Mouse (Mus musculus) MEL (cell line): ENCODE measurements around the gene Aurkaip1. TPM values are rescaled to one million over a fixed set of nuclear protein-coding genes. Genes with fewer than 3 reads are reported as not detected.

Experiments
- DNase-seq: peaks from one replicate; pipeline ENCODE4 v3.0.0; 2011; ENCODE audit warnings: low read depth, low spot score
- H3K27ac ChIP-seq: 2 replicates; pipeline ENCODE4 v1.5.1; 2012; ENCODE audit warnings: low read depth, mild to moderate bottlenecking, control low read depth, low read length, moderate library complexity; ENCODE audit not compliant: control insufficient read depth
- H3K27me3 ChIP-seq, 2 experiments: fragments of 150-350 bp in 1 of 2; sonication (generic) in 1 of 2; 2 replicates each; pipeline ENCODE4 v1.6.1; 2012; ENCODE audit warnings: low read length in 2 of 2, mild to moderate bottlenecking in 2 of 2, improper control_type of control experiment in 1 of 2, moderate library complexity in 1 of 2; ENCODE audit not compliant: insufficient read depth in 2 of 2, control insufficient read depth in 1 of 2
- H3K36me3 ChIP-seq, 2 experiments: 2 replicates each; pipeline ENCODE4 v1.6.1; 2012 to 2014; ENCODE audit warnings: low read length in 2 of 2, improper control_type of control experiment in 1 of 2, inconsistent platforms in 1 of 2, mild to moderate bottlenecking in 1 of 2; ENCODE audit not compliant: insufficient read depth in 2 of 2, control insufficient read depth in 1 of 2
- H3K4me1 ChIP-seq, 2 experiments: fragments of 150-350 bp in 1 of 2; sonication (generic) in 1 of 2; 2 replicates each; pipeline ENCODE4 v1.6.1; 2012; ENCODE audit warnings: low read length in 2 of 2, improper control_type of control experiment in 1 of 2, mild to moderate bottlenecking in 1 of 2; ENCODE audit not compliant: insufficient read depth in 2 of 2, control insufficient read depth in 1 of 2
- H3K4me3 ChIP-seq, 2 experiments: fragments of 150-350 bp in 1 of 2; sonication (generic) in 1 of 2; 2 replicates each; pipeline ENCODE4 v1.5.1; 2012; ENCODE audit warnings: low read depth in 2 of 2, low read length in 2 of 2, mild to moderate bottlenecking in 2 of 2, moderate library complexity in 2 of 2, control low read depth in 1 of 2, improper control_type of control experiment in 1 of 2; ENCODE audit not compliant: control insufficient read depth in 1 of 2, insufficient read depth in 1 of 2
- H3K79me2 ChIP-seq: 2 replicates; pipeline ENCODE4 v1.6.1; 2012; ENCODE audit warnings: mild to moderate bottlenecking, low read length, moderate library complexity; ENCODE audit not compliant: control insufficient read depth, poor library complexity, insufficient read depth
- H3K9ac ChIP-seq: 2 replicates; pipeline ENCODE4 v1.6.1; 2012; ENCODE audit warnings: low read depth, mild to moderate bottlenecking, control low read depth, low read length, moderate library complexity; ENCODE audit not compliant: control insufficient read depth, poor library complexity, severe bottlenecking
- H3K9me3 ChIP-seq: fragments of 150-350 bp; sonication (generic); replicated peaks from 2 replicates; pipeline ENCODE4 v1.6.1; 2012; ENCODE audit warnings: mild to moderate bottlenecking, low read length, improper control_type of control experiment, moderate library complexity; ENCODE audit not compliant: insufficient read depth
- CHD1 ChIP-seq: IDR thresholded peaks from 2 replicates; pipeline ENCODE4 v1.6.1; 2012; ENCODE audit warnings: low read depth, mild to moderate bottlenecking, inconsistent platforms, low read length, improper control_type of control experiment
- EP300 ChIP-seq, 2 experiments: IDR thresholded peaks; 2 replicates each; pipeline ENCODE4 v1.6.1; 2011; ENCODE audit warnings: improper control_type of control experiment in 2 of 2, low read length in 2 of 2, low read depth in 1 of 2, mild to moderate bottlenecking in 1 of 2
- ETS1 ChIP-seq: IDR thresholded peaks from 2 replicates; pipeline ENCODE4 v1.6.1; 2012; ENCODE audit warnings: low read depth, mild to moderate bottlenecking, inconsistent platforms, low read length, improper control_type of control experiment, moderate library complexity
- GABPA ChIP-seq: IDR thresholded peaks from 2 replicates; pipeline ENCODE4 v1.6.1; 2012; ENCODE audit warnings: low read depth, mild to moderate bottlenecking, inconsistent platforms, low read length, improper control_type of control experiment, moderate library complexity
- GATA1 ChIP-seq: IDR thresholded peaks from 2 replicates; pipeline ENCODE4 v1.6.1; 2011; ENCODE audit warnings: low read depth, low read length, improper control_type of control experiment
- MAX ChIP-seq: IDR thresholded peaks from 2 replicates; pipeline ENCODE4 v1.6.1; 2011; ENCODE audit warnings: low read length, improper control_type of control experiment
- MXI1 ChIP-seq: IDR thresholded peaks from 2 replicates; pipeline ENCODE4 v1.6.1; 2011; ENCODE audit warnings: mild to moderate bottlenecking, low read depth, low read length, improper control_type of control experiment
- MYB ChIP-seq: IDR thresholded peaks from 2 replicates; pipeline ENCODE4 v1.6.1; 2011; ENCODE audit warnings: mild to moderate bottlenecking, low read depth, low read length, improper control_type of control experiment
- NRF1 ChIP-seq: IDR thresholded peaks from 2 replicates; pipeline ENCODE4 v1.6.1; 2014; ENCODE audit warnings: low read depth, mild to moderate bottlenecking, inconsistent platforms, low read length, improper control_type of control experiment, moderate library complexity; ENCODE audit not compliant: poor library complexity, insufficient read depth, severe bottlenecking
- POLR2AphosphoS2 ChIP-seq: IDR thresholded peaks from 2 replicates; pipeline ENCODE4 v1.6.1; 2011; ENCODE audit warnings: low read length, improper control_type of control experiment
- RCOR1 ChIP-seq: IDR thresholded peaks from 2 replicates; pipeline ENCODE4 v1.6.1; 2012; ENCODE audit warnings: low read depth, mild to moderate bottlenecking, inconsistent platforms, low read length, improper control_type of control experiment
- SIN3A ChIP-seq: IDR thresholded peaks from 2 replicates; pipeline ENCODE4 v1.6.1; 2012; ENCODE audit warnings: low read length, improper control_type of control experiment, inconsistent platforms
- SMC3 ChIP-seq: IDR thresholded peaks from 2 replicates; pipeline ENCODE4 v1.6.1; 2011; ENCODE audit warnings: low read depth, low read length, improper control_type of control experiment
- TAL1 ChIP-seq: IDR thresholded peaks from 2 replicates; pipeline ENCODE4 v1.6.1; 2012; ENCODE audit warnings: mild to moderate bottlenecking, inconsistent platforms, low read length, moderate library complexity, mixed read lengths
- TCF12 ChIP-seq: IDR thresholded peaks from 2 replicates; pipeline ENCODE4 v1.6.1; 2014; ENCODE audit warnings: low read depth, mild to moderate bottlenecking, inconsistent platforms, low read length, improper control_type of control experiment, moderate library complexity
- ZKSCAN1 ChIP-seq: IDR thresholded peaks from 2 replicates; pipeline ENCODE4 v1.6.1; 2012; ENCODE audit warnings: low read depth, mild to moderate bottlenecking, inconsistent platforms, low read length, improper control_type of control experiment, moderate library complexity
- ZMIZ1 ChIP-seq: IDR thresholded peaks from 2 replicates; pipeline ENCODE4 v1.6.1; 2012; ENCODE audit warnings: low read depth, mild to moderate bottlenecking, inconsistent platforms, low read length, improper control_type of control experiment, moderate library complexity
- polyA plus RNA-seq, 2 experiments: library from polyadenylated mRNA; stranded (reverse) in 1 of 2; unstranded in 1 of 2; fragments of >175 nt in 1 of 2; fragments of >200 nt in 1 of 2; gene quantifications; 2 replicates each; pipeline versions ENCODE4 v1.2.1 to v1.2.4; 2012; ENCODE audit warnings: low replicate concordance in 2 of 2, low read depth in 1 of 2; ENCODE audit not compliant: insufficient read length in 2 of 2, insufficient read depth in 1 of 2, missing spikeins in 1 of 2
- total RNA-seq: library from RNA; depleted of rRNA; stranded (reverse); fragments of 300-350 nt; gene quantifications from 2 replicates; pipeline ENCODE4 v1.2.3, GENCODE M21; 2012

Gene Aurkaip1
- total and polyA plus RNA-seq, 3 experiments, result 153 to 203 TPM; not detected in 1

DNA sequence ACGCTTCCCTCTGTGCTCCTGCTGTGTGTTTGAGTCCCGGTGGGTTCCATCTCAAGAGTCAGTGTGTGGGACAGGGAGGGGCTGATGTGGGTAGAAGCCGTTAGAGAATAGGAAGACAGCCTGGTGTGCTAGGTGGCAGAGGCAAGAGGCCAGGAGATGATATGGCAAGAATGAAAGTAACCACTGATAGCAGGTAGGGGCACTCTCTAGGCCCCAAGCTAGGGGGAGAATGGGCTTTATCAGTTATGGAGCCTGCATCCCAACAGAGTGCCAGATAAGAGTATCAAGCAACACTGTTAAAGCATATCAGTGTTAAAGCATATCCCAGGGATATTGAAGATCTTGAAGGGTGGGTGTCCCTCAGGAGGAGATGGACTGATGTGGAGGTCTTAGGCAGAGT, 25.8 kb downstream of the Aurkaip1 start:
- peaks cover 5% of the 10 kb centered on the region; the same call in 1 of the 2 replicates for H3K79me2 ChIP-seq
- no peak overlapping the region for H3K9ac ChIP-seq
- H3K36me3 ChIP-seq, result peaks cover 2 to 4% of the 10 kb centered on the region in 2 experiments; a peak in 2 of 4 replicates
- H3K9me3 ChIP-seq, result no peaks in the 10 kb centered on the region
- no peaks in the 10 kb centered on the region for H3K27me3 ChIP-seq
- H3K4me3 ChIP-seq, result no peak overlapping the region
- H3K27ac ChIP-seq, result no peak overlapping the region
- peaks cover 4 to 5% of the 10 kb centered on the region in 2 experiments for H3K4me1 ChIP-seq
- DNase-seq, result no peak
- TF ChIP-seq TAL1, result no peak
- TF ChIP-seq GATA1, result peak; percentile 55; the same call in 1 of the 2 replicates
- no peak for TF ChIP-seq SMC3
- TF ChIP-seq ETS1, result 0 out of 2 replicates have a peak, but pooled peaks have one; percentile 47
- 0 out of 2 replicates have a peak, but pooled peaks have one; percentile 15 for TF ChIP-seq RCOR1
- TF ChIP-seq MYB, result peak; percentile 40; the same call in 1 of the 2 replicates
- peak; percentile 64 for TF ChIP-seq SIN3A
- peak; percentile 43 to 75; a peak in 3 of 4 replicates for TF ChIP-seq EP300 (IDR thresholded peaks at IDR 0.05; ENCODE audit: low read depth in 1 of 2, low read length in 2 of 2)
- TF ChIP-seq TCF12, result peak; percentile 64; the same call in 1 of the 2 replicates

DNA sequence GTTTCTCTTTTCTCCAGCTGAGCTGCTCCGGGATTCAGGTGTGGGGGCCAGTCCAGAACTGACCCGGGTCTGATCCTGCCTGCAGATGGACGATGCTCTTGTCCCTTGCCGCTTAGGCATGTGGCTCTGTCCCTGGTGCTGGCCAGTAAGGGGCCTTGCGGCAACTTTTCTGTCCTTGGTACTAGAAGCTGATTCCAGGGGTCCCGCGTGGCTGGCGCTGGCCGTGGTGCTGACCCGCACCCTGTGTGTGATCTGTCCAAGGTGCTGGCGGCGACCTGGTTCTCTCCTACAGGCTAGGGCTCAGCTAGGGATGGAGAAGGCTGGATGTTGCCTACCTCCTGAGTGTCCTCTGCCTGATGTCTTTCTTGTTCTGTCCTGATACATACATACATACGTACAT, 28.2 kb downstream of the Aurkaip1 start:
- Histone ChIP-seq H3K79me2 (no peaks in the 10 kb centered on the region), H3K27me3 (no peaks in the 10 kb centered on the region), H3K9ac (no peak overlapping the region), H3K9me3 (no peaks in the 10 kb centered on the region), H3K4me3 (no peak overlapping the region), H3K36me3 (peaks cover under 1 to 2% of the 10 kb centered on the region in 2 experiments; a peak in 2 of 4 replicates), H3K27ac (no peak overlapping the region), H3K4me1 (peaks cover 4 to 5% of the 10 kb centered on the region in 2 experiments)
- peak; percentile 71 for DNase-seq
- TF ChIP-seq POLR2AphosphoS2 (no peak), CHD1 (no peak), GABPA (no peak), ZKSCAN1 (no peak), SIN3A (peak; percentile 100), ZMIZ1 (no peak), MXI1 (peak; percentile 99), NRF1 (no peak), MAX (0 out of 2 replicates have a peak, but pooled peaks have one; percentile 23), EP300 (IDR thresholded peaks at IDR 0.05; ENCODE audit: low read depth in 1 of 2, low read length in 2 of 2) (no peak)
